Mouse (Mus musculus): ENCODE measurements around the gene Mrps18c. TPM values are rescaled to one million over a fixed set of nuclear protein-coding genes. Genes with fewer than 3 reads are reported as not detected.
A peak's percentile ranks its signal among the peaks of the same experiment; 100 is the strongest.

The Mrps18c gene
- polyA plus RNA-seq, 1 experiment from 2014 or later = 268 TPM

DNA sequence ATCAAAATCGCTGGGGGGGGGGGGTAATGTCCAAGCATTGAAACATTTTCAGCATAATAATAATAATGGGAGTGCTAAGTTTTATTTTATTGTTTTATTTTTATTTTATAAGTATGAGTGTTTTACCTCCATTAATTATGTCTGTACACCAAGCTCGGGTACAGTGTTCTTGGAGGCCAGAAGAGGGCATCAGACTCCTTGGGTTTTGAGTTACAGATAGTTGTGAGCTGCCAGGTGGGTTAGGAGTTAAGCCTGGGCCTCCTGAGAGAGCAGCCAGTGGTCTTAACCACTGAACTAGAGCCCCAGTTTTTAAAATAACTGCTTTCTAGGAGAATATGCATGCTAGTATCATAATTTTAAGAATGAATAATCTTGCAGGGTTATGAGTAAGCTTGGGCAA, 27.5 kb downstream of the Mrps18c start:
- peak; percentile 73 for DNase-seq (ENCODE audit: low spot score)

GRCm38 (mm10) chr5:100826531-100826930, 28.1 kb downstream of the Mrps18c start:
- DNase-seq (ENCODE audit: low spot score) = peak; percentile 61

GRCm38 (mm10) chr5:100828701-100829100, 30.3 kb downstream of the Mrps18c start:
- DNase-seq (ENCODE audit: low spot score) = no peak

DNA sequence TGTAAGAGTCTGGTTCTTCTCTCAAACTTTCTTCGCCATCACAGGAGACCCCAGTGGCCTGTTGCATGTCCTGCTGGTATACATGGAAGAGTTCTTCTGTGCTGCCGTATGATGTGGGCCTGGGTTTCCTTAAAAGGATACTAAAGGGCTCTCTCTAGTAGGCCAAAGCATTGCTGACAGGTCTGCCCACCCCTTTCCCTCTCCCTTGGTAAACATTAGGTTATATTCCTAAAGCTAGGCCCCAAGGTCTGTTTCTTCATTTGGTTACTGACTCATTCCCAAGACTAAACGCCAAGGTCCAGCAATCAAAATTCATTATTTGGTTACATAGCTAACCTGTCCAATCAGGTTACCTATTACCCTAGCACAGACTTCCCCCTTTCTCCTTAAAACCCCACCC, 34.3 kb downstream of the Mrps18c start:
- DNase-seq (ENCODE audit: low spot score) = no peak

- DNase-seq (ENCODE audit: low spot score) = no peak
These were observed 35.4 kb downstream of the Mrps18c start for GRCm38 (mm10) chr5:100833841-100834240.

DNA sequence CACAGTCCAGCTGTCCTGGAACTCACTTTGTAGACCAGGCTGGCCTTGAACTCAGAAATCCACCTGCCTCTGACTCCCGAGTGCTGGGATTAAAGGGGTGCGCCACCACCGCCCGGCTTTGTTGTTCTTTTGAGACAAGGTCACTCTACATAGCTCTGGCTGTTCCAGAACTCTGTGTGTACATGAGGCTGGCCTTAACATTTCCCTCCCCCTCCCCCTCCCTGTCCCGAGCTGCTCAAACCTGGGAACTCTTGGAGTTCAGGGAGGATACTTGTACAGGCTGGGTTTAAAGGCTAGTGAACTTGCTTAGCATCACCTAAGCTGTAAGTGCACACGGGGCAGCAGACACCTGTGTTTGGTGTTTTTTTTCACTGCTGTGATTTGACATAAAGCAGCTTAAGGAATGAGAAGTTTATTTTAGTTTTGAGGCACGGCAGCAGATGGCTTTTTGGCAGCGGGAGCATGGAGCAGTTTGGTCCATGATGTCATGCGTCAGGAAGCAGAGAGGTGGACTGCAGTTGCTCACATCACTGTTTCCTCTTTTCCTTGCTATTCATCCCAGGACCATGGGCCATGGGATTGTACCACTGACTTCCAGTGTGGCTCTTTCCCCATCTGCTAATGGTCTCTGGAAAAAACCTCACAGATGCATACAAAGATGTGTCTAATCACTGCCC, 37.6 kb downstream of the Mrps18c start:
- DNase-seq (ENCODE audit: low spot score) = no peak

DNA sequence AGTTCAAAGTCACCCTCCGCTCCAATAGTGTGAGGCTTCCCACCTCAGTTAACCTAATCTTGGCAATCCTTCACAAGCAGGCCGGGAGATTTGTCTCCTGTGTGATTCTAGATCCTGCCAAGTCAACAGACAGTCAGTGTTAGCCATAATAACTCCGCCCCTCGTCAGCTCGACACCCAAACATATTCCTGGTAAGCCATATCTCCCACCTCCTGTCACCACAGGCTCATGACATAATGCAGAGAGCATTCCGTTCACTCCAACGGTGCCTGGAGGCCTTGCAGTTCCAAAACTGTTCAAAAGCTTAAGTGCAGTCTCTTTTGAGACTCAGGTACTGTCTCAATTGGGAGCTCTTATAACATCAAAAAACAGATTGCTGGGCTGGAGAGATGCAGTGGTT, 39.5 kb downstream of the Mrps18c start:
- DNase-seq (ENCODE audit: low spot score) = no peak

DNA sequence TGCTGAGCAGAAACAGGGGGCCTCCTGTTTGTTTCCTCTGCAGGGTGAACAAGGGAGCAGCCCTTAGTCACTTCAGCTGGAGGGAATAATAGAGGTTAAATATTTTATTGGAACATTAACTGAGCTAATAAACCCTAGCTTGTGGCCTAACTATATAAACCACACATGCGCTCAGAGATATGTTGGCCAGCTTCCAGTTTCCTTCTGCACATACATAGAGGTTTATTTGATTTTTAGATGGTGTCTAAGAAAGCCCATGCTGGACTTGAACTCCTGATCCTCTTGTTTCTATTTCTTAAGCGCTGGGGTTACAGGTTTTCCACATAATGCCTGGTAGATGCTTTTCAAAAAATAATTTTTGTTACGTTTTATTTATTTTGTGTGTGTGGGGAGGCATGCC, 46.1 kb downstream of the Mrps18c start:
- no peak for DNase-seq (ENCODE audit: low spot score)

DNA sequence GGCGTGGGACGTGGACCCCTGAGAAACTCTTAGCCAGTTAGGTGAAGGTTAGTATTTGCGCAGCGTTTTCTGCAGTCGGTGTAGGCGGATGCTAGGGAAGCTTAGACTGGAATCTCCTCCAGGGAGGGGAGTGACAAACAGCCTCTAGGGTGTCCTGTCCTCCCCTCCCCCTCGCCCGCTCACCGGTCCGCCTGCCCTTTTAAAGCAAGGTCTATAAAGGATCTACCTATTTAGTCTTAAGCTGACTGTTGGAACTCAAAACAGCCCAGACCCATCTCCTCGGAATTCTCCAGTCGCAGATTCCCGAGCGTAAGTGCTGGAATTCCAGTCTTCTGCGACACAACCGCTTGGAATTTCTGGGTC, 47.0 kb downstream of the Mrps18c start, which contains the start of gene Gpat3:
Gene Gpat3, plus strand, starts transcription at position 229 of the 363 bp plus-strand sequence.
- DNase-seq (ENCODE audit: low spot score) = no peak

DNA sequence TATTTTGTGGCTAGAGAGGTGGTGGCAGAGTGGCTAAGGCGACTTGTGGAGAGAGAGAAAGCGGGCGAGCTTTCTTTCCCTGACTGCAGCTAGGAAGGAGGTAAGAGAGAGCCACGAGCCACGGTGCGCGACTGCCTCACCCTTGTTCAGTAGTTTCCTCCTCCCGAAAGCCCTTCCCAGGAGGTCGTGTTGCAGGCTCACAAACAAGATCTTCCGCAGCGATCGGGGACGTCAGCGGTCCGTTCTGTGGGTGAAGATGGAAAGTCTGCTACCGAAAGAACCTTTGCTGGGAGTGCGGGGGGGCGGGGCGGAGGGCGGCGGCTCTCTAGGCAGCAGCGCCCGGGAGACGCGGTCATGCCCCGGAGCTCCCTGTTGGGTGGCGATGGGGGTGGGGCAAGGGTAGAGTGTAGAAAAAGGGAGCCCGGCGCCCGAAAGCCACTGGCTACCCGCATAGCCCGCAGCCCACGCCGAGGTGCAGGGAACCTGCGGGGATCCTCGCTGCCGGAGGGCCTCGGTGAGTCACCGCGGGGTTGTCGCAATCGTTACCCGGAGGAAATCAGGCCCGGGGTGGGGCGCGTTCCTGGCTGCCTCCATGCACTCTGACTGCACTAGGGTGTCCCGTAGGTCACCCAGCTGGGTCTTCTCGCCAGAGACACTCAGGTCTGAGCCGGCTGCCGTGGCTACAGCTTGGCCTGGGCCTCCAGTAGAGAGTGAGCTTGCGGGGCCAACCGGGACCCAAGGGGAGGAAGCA, 47.6 kb downstream of the Mrps18c start:
- peak; percentile 44 for DNase-seq (ENCODE audit: low spot score)

DNA sequence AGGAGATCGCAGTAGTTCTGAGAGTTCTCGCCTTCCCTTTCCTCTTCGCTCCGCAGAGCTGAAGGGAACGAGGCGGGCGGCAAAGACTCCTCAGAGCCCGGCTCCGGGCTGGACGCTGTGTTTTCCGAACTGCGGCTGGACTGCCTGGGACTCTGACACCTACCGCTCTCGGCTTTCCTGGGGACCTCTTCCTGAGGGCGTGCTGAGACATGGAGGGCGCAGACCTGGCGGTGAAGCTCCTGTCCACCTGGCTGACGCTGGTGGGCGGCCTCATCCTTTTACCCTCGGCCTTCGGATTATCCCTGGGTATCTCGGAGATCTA, 48.1 kb downstream of the Mrps18c start:
- no peak for DNase-seq (ENCODE audit: low spot score)

DNA sequence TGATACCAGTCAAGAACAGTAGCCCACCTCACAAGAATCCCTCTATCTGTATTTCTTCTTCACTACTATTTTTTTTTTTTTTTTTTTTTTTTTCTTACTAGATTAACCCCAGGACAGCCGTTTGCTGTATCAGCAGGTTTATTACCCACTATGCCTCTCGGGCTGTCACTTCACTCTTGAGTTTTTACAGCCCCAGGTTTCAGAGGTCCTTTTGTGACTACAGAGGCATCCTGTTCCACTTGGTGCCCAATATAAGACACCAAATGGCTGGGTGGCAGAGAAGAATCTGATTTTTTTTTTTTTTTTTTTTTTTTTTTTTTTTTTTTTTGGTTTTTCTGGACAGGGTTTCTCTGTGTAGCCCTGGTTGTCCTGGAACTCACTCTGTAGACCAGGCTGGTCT, 48.7 kb downstream of the Mrps18c start:
- no peak for DNase-seq (ENCODE audit: low spot score)

DNA sequence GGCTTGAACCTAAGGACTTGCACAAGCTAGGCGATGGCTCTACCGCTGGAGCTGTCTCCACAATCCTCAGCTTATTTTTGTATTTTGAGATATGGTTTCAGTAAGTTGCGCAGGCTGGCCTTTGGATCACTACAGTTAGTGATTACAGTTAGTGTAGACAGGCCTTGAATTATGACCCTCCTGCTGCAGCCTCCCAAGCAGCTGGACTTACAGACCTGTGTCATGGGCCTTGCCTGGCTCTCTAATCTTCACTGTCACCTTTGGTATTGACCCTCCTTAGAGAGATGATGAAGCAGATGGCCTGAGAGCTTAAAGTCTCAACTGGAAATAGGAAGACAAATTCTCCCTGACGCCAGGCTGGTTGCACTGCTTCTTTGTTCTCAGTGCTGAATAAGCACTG, 55.5 kb downstream of the Mrps18c start:
- DNase-seq (ENCODE audit: low spot score) = no peak

Other genes with a start within 250 kb of the Mrps18c start
- gene Plac8, start 226.4 kb upstream of the Mrps18c start, polyA plus RNA-seq (2015; fragmentation: Nextera tagmentation; extraction: Ambion mirVana) = 218 and 221 TPM in 2 replicates
- 44.6 and 47.0 TPM in 2 replicates for gene Coq2, start 123.5 kb upstream of the Mrps18c start, polyA plus RNA-seq (2015; fragmentation: Nextera tagmentation; extraction: Ambion mirVana)
- gene Hpse, start 78.9 kb upstream of the Mrps18c start, polyA plus RNA-seq (2015; fragmentation: Nextera tagmentation; extraction: Ambion mirVana) = 1.6 and 1.7 TPM in 2 replicates
- gene Helq, start within 50 bp of the Mrps18c start, polyA plus RNA-seq (2015; fragmentation: Nextera tagmentation; extraction: Ambion mirVana) = 15.8 and 20.7 TPM in 2 replicates
- gene Abraxas1, start 22.3 kb downstream of the Mrps18c start, polyA plus RNA-seq (2015; fragmentation: Nextera tagmentation; extraction: Ambion mirVana) = 33.5 and 40.3 TPM in 2 replicates
- gene Gpat3, start 47.1 kb downstream of the Mrps18c start, polyA plus RNA-seq (2015; fragmentation: Nextera tagmentation; extraction: Ambion mirVana) = 2.7 and 3.0 TPM in 2 replicates